Mouse (Mus musculus) forebrain, embryonic 12.5 days (tissue): ENCODE measurements around the gene Mas1. TPM values are rescaled to one million over a fixed set of nuclear protein-coding genes. Genes with fewer than 3 reads are reported as not detected.
A peak's percentile ranks its signal among the peaks of the same experiment; 100 is the strongest.

ENCODE experiments used
- ATAC-seq: fragments of 200-750 bp; cut with Nextera tagmentation; 2 replicates; pipeline ENCODE4 v1.8.0; 2017; ENCODE audit warnings: moderate TSS enrichment; ENCODE audit not compliant: low FRiP score
- H3K27ac ChIP-seq: fragments of 300-500 bp; sonication (generic); 2 replicates; pipeline ENCODE4 v1.5.1; 2016; ENCODE audit warnings: mild to moderate bottlenecking
- H3K27me3 ChIP-seq: fragments of 300-500 bp; sonication (generic); 2 replicates; pipeline ENCODE4 v1.6.1; 2016; ENCODE audit warnings: mild to moderate bottlenecking
- H3K36me3 ChIP-seq: fragments of 300-500 bp; sonication (generic); replicated peaks from 2 replicates; pipeline ENCODE4 v1.6.1; 2016; ENCODE audit warnings: mild to moderate bottlenecking
- H3K4me1 ChIP-seq: fragments of 300-500 bp; sonication (generic); 2 replicates; pipeline ENCODE4 v1.6.1; 2016
- H3K4me2 ChIP-seq: fragments of 300-500 bp; sonication (generic); 2 replicates; pipeline ENCODE4 v1.6.1; 2016; ENCODE audit warnings: mild to moderate bottlenecking, moderate library complexity
- H3K4me3 ChIP-seq: fragments of 300-500 bp; sonication (generic); replicated peaks from 2 replicates; pipeline ENCODE4 v1.5.1; 2016; ENCODE audit warnings: mild to moderate bottlenecking
- H3K9ac ChIP-seq: fragments of 300-500 bp; sonication (generic); 2 replicates; pipeline ENCODE4 v1.6.1; 2016; ENCODE audit warnings: mild to moderate bottlenecking
- H3K9me3 ChIP-seq: fragments of 300-500 bp; sonication (generic); 2 replicates; pipeline ENCODE4 v1.6.1; 2016
- WGBS: fragments of 180-500 bp; shearing (Covaris S2); methylation state at CpG from one replicate; pipeline ENCODE4 v1.1.7; 2016; 5-methylcytosine and 5-hydroxymethylcytosine counted together
- polyA plus RNA-seq: library from polyadenylated mRNA; unstranded; fragments of >200 nt; fragmentation: Nextera tagmentation; extraction: Ambion mirVana; gene quantifications from 2 replicates; pipeline ENCODE4 v1.2.1, GENCODE M21; 2016

Gene Mas1
- polyA plus RNA-seq, 1 experiment from 2014 or later = 0.38 TPM

DNA sequence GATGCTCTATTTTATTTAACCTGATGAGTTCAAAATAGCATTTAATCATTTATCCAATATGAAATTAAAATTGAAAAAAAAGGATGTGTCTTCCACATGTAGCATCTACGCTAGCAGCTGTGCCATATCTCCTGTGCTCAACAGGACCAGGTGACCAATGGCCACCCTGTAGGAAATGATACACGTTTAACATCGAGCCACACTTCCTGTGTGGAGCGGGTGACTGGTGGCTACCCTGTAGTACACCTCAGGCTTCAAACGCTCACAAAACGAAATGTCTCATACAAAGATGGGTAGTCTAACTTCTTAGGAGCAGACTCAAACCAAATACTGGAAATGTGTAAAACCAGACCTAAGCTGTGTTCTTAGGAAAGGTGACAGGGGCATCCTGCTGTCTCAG lies 24.1 kb downstream of the Mas1 start:
- no peak overlapping the region for H3K4me3 ChIP-seq
- H3K4me2 ChIP-seq = no peak overlapping the region
- H3K36me3 ChIP-seq = no peaks in the 10 kb centered on the region
- H3K4me1 ChIP-seq = 0 out of 2 replicates have a peak, but pooled peaks cover 4% of the 10 kb centered on the region
- H3K27me3 ChIP-seq = no peaks in the 10 kb centered on the region
- H3K9ac ChIP-seq = no peak overlapping the region
- no peaks in the 10 kb centered on the region for H3K9me3 ChIP-seq
- H3K27ac ChIP-seq = no peak overlapping the region
- WGBS = 88% methylated on average over 6 of the region's 6 CpGs
- no peak for ATAC-seq

DNA sequence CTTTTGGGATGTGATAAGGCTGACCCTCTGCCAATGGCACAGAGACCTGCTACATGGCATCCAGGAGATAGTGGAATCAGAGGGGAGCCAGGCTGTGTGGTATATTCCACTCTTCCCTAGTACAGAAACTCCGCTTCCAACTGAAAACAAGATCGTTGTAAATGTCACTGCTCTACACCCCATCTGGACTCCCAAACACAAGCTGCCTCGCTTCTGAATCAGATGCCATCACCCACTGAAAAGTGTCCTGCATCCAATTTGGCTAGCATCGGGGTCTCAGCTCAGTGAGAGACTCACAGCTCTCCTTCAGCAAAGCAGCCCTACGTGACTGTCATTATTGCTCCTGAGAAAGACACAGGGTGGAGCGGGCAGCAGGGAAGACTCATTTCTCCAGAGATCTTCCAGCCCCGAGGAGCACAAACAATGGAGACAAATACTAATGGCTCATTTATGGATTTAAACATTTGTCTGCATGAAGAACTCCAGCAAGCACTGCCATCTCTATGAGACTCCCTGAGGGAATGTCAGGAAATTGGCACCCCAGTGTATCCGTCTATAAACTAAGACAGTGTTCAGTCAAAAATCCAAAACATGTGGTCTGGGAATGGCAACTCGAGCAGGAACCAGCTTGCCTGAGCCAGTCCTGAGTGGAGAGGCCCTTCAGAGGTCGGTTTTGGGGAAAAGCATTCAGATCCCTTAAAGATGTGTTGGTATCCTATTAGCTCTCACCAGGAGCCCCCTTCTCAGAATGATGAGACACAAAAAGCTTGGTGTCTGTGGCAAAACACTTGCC lies 28.3 kb downstream of the Mas1 start:
- H3K9me3 ChIP-seq = no peaks in the 10 kb centered on the region
- H3K4me3 ChIP-seq = no peak overlapping the region
- no peaks in the 10 kb centered on the region for H3K27me3 ChIP-seq
- no peak overlapping the region for H3K4me2 ChIP-seq
- 68% methylated on average over 10 of the region's 10 CpGs for WGBS
- H3K36me3 ChIP-seq = no peaks in the 10 kb centered on the region
- H3K9ac ChIP-seq = no peak overlapping the region
- no peak for ATAC-seq
- no peak overlapping the region for H3K27ac ChIP-seq
- no peaks in the 10 kb centered on the region for H3K4me1 ChIP-seq

GRCm38 (mm10) chr17:12835738-12836137 lies 32.2 kb downstream of the Mas1 start:
- H3K4me1 ChIP-seq = no peaks in the 10 kb centered on the region
- 91% methylated on average over 5 of the region's 5 CpGs for WGBS
- no peaks in the 10 kb centered on the region for H3K9me3 ChIP-seq
- H3K27me3 ChIP-seq = no peaks in the 10 kb centered on the region
- H3K4me3 ChIP-seq = no peak overlapping the region
- ATAC-seq = no peak
- no peaks in the 10 kb centered on the region for H3K36me3 ChIP-seq
- no peak overlapping the region for H3K4me2 ChIP-seq
- H3K9ac ChIP-seq = no peak overlapping the region
- no peak overlapping the region for H3K27ac ChIP-seq

- Histone ChIP-seq H3K4me1 (no peaks in the 10 kb centered on the region), H3K4me2 (no peak overlapping the region), H3K9me3 (no peaks in the 10 kb centered on the region), H3K27me3 (no peaks in the 10 kb centered on the region), H3K36me3 (no peaks in the 10 kb centered on the region), H3K4me3 (no peak overlapping the region), H3K27ac (no peak overlapping the region), H3K9ac (no peak overlapping the region)
- 64% methylated on average over 2 of the region's 3 CpGs for WGBS
- ATAC-seq = no peak
Observed at GRCm38 (mm10) chr17:12834826-12835225, 33.1 kb downstream of the Mas1 start.

DNA sequence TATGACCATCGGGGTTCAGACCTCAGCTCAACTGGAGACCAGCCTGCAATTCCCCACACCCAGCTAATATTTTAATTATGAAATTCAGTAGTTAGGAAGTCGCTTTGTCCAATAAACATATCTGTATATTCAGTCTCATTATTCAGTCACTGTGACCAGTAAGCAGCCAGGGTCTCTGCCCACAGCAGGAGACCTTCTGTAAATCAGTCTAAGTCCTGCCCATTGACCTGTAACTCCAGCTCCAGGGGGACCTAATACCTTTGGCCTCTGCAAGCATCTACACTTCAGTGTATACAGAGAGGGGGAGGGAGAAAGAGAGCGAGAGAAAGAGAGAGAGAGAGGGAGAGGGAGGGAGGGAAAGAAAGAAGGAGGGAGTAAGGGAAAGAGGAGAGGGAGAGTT lies 33.6 kb downstream of the Mas1 start:
- 84% methylated on average over 3 of the region's 3 CpGs for WGBS
- no peak overlapping the region for H3K9ac ChIP-seq
- no peaks in the 10 kb centered on the region for H3K9me3 ChIP-seq
- H3K36me3 ChIP-seq = no peaks in the 10 kb centered on the region
- H3K27ac ChIP-seq = no peak overlapping the region
- H3K4me2 ChIP-seq = no peak overlapping the region
- H3K4me3 ChIP-seq = no peak overlapping the region
- H3K4me1 ChIP-seq = no peaks in the 10 kb centered on the region
- no peak for ATAC-seq
- H3K27me3 ChIP-seq = no peaks in the 10 kb centered on the region

- ATAC-seq = no peak
- Histone ChIP-seq H3K4me3 (no peak overlapping the region), H3K9ac (no peak overlapping the region), H3K27ac (no peak overlapping the region), H3K27me3 (no peaks in the 10 kb centered on the region), H3K9me3 (no peaks in the 10 kb centered on the region), H3K4me2 (no peak overlapping the region), H3K36me3 (no peaks in the 10 kb centered on the region), H3K4me1 (no peaks in the 10 kb centered on the region)
- WGBS = 92% methylated on average over 4 of the region's 4 CpGs
Observed at GRCm38 (mm10) chr17:12832657-12833056, 35.3 kb downstream of the Mas1 start.

- no peak for ATAC-seq
Observed at GRCm38 (mm10) chr17:12832231-12832630, 35.7 kb downstream of the Mas1 start.

DNA sequence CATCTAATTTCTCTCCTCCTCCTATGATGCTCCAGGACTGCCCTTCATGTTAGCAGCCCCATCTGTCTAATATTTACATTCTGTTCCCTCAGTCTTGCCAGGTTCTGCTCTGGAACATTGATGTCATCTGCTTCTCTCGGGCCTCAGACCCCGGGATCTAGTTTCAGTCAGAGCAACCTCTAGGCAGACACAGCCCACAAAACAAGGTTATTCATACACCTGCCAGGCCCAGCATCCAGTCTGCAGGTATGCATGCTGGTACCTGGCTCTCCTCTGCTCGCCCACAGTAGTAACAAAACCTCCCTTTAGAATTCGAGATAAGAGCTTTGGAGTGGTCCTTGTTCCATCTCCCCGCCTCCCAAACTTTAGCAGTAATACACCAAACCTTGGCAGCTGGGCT lies 37.6 kb downstream of the Mas1 start:
- Histone ChIP-seq H3K9ac (no peak overlapping the region), H3K9me3 (no peaks in the 10 kb centered on the region), H3K36me3 (no peaks in the 10 kb centered on the region), H3K4me1 (no peaks in the 10 kb centered on the region), H3K4me2 (no peak overlapping the region), H3K27me3 (no peaks in the 10 kb centered on the region), H3K27ac (no peak overlapping the region), H3K4me3 (no peak overlapping the region)
- 83% methylated on average over 5 of the region's 5 CpGs for WGBS
- ATAC-seq = no peak

More at GRCm38 (mm10) chr17:12832231-12832630, 35.7 kb downstream of the Mas1 start:
- Histone ChIP-seq H3K4me3 (no peak overlapping the region), H3K27me3 (no peaks in the 10 kb centered on the region), H3K36me3 (no peaks in the 10 kb centered on the region), H3K4me2 (no peak overlapping the region), H3K9me3 (no peaks in the 10 kb centered on the region), H3K9ac (no peak overlapping the region), H3K4me1 (no peaks in the 10 kb centered on the region), H3K27ac (no peak overlapping the region)
- 89% methylated on average over 3 of the region's 3 CpGs for WGBS

DNA sequence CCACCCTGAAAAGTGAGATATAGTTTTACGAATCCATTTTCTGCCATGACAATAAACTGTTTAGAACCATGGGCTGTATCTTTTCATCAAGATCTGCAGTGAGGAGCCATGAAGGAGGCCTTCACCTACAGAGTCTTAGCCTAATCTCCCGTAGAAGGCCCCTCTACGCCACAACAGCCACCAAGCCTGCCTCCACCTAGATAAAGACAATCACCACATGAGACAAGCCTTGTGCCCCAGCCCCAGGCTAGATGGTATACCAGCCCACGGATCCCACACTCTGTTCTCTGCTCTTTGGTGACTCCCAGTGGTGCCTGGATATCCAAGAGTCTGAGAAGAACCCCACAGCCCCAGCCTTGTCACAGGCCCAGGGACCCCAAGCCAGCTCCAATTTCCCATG lies 52.1 kb downstream of the Mas1 start:
- no peak overlapping the region for H3K4me3 ChIP-seq
- no peak overlapping the region for H3K9ac ChIP-seq
- H3K4me1 ChIP-seq = no peaks in the 10 kb centered on the region
- no peaks in the 10 kb centered on the region; the same call in 1 of the 2 replicates for H3K9me3 ChIP-seq
- H3K27me3 ChIP-seq = no peaks in the 10 kb centered on the region
- no peak overlapping the region for H3K27ac ChIP-seq
- 86% methylated on average over 4 of the region's 4 CpGs for WGBS
- no peaks in the 10 kb centered on the region for H3K36me3 ChIP-seq
- no peak for ATAC-seq
- H3K4me2 ChIP-seq = no peak overlapping the region

DNA sequence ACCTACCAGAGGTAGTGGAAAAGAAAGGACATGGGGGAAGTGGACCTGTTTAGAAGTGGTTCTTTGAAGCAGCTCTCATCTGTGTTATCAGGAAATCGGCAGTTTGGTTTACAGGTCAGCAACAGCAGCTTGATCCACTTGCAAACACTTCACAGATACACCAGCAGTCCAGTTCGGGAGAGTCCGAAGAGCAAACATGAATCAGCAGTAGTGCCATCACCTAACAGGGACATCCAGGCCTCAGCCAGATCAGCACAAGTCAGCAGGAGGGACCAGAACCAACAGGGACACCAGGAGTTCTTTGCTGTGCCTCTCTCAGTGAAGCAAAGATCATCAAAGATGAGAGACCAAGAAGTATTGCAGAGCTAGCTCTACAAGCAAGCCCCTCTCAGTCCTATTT lies 53.4 kb downstream of the Mas1 start:
- no peak overlapping the region for H3K4me2 ChIP-seq
- H3K36me3 ChIP-seq = no peaks in the 10 kb centered on the region
- no peak overlapping the region for H3K27ac ChIP-seq
- H3K9ac ChIP-seq = no peak overlapping the region
- ATAC-seq = no peak
- H3K4me1 ChIP-seq = peaks cover 4% of the 10 kb centered on the region; the same call in 1 of the 2 replicates
- 95% methylated on average over 3 of the region's 3 CpGs for WGBS
- no peaks in the 10 kb centered on the region for H3K9me3 ChIP-seq
- no peak overlapping the region for H3K4me3 ChIP-seq
- no peaks in the 10 kb centered on the region for H3K27me3 ChIP-seq

- WGBS = 95% methylated on average over 1 of the region's 1 CpGs
- 0 out of 2 replicates have a peak, but pooled peaks have one; percentile 11 for ATAC-seq
Observed at GRCm38 (mm10) chr17:12810973-12811303, 57.0 kb downstream of the Mas1 start.

DNA sequence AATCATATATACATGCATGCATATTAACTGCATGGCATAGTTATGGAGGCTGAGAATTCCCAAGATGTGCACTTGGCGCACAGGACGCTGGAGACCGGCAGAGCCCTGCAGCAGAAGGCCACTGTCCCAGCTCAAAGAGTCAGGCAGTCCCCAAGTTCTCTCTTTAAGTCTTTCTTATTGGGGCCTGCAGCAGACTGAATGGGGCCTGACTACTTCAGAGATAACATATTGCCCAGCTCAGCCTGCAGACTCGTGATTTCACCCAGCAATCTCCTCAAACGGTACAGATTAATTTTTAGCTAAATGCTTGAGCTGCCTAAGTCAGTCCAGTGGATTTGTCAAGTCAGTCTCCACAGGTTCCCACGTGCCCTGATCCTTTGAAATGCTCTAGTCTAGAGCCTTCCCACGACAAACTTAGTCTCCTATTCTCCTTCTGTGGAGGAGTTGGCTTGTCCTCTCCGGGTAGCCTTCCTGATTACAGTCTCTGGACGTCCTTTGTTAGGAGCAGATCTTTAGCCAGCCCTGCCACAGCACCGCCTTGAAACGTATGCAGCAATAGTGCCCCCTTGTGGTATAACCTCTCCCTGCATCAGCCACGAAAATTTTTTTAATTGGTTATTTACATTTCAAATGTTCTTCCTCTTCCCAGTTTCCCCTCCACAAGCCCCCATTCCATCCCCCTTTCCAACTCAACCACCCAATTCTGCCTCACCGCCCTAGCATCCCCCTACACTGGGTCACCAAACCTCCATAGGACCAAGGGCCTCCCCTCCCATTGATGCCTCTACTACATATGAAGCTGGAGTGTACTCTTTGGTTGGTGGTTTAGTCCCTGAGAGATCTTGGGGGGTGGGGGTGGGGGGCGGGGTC lies 57.6 kb downstream of the Mas1 start:
- no peaks in the 10 kb centered on the region for H3K9me3 ChIP-seq
- no peaks in the 10 kb centered on the region for H3K36me3 ChIP-seq
- H3K4me3 ChIP-seq = no peak overlapping the region
- 27% methylated on average over 14 of the region's 14 CpGs for WGBS
- H3K9ac ChIP-seq = peak overlapping the region; percentile 17; the same call in 1 of the 2 replicates
- peak; percentile 90 for ATAC-seq
- no peaks in the 10 kb centered on the region for H3K27me3 ChIP-seq
- H3K4me2 ChIP-seq = no peak overlapping the region
- H3K4me1 ChIP-seq = peaks cover 4% of the 10 kb centered on the region; the same call in 1 of the 2 replicates
- H3K27ac ChIP-seq = no peak overlapping the region

More at GRCm38 (mm10) chr17:12810973-12811303, 57.0 kb downstream of the Mas1 start:
- H3K27ac ChIP-seq = no peak overlapping the region
- no peak overlapping the region for H3K4me2 ChIP-seq
- no peaks in the 10 kb centered on the region for H3K9me3 ChIP-seq
- H3K4me3 ChIP-seq = no peak overlapping the region
- H3K4me1 ChIP-seq = peaks cover 4% of the 10 kb centered on the region; the same call in 1 of the 2 replicates
- no peak overlapping the region for H3K9ac ChIP-seq
- no peaks in the 10 kb centered on the region for H3K36me3 ChIP-seq
- no peaks in the 10 kb centered on the region for H3K27me3 ChIP-seq
